Mouse (Mus musculus): ENCODE results near the gene Clic6. TPM values are rescaled to one million over a fixed set of nuclear protein-coding genes. Genes with fewer than 3 reads are reported as not detected.

The Clic6 gene
- total RNA-seq, 4 experiments from 2014 or later: 3.7 to 8.6 (median 4.1) TPM

DNA sequence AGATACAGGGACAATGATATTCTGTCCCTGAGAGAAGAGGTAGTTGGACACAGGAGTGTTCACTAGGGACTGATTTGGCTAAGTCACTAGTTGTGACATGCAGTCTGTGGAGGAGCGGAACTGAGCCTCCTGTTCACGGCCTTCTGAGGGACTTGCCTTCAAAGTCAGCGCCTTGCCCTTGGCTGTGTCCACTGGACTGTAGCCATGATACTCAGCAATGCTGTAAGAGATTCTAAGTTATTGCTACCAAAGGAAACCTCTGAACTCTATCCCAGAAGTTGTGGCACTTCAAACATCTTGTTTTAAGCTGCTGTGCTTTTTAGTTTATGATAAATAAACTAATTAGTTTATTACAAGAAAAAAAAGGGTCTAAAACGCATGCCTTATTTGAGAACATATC lies 102.3 kb downstream of the Clic6 start:
- DNase-seq (ENCODE audit: low spot score in 2 of 2): no peak

Other genes with a start within 250 kb of the Clic6 start
- 1 to 10 TPM in 1 of 4 experiments, under 1 TPM in 2, not detected in 1; 0.21 to 2.5 (median 0.66) TPM for gene Kcne2, start 193.3 kb upstream of the Clic6 start, total RNA-seq (2022)
- 10 to 100 TPM; 17.2 to 27.5 (median 17.9) TPM for gene Smim11, start 184.4 kb upstream of the Clic6 start, total RNA-seq (2022)
- gene Fam243, start 164.3 kb upstream of the Clic6 start, total RNA-seq (2022): not detected
- under 1 TPM in 1 of 4 experiments, not detected in 3; 0.24 TPM for gene Kcne1, start 126.3 kb upstream of the Clic6 start, total RNA-seq (2022)
- 10 to 100 TPM; 50.9 to 58.6 (median 52.5) TPM for gene Rcan1, start 14.9 kb upstream of the Clic6 start, total RNA-seq (2022)

Data from left cerebral cortex, adult 8-10 months (tissue).